Mouse (Mus musculus): Measurements from ENCODE around the gene Col4a2.

DNA sequence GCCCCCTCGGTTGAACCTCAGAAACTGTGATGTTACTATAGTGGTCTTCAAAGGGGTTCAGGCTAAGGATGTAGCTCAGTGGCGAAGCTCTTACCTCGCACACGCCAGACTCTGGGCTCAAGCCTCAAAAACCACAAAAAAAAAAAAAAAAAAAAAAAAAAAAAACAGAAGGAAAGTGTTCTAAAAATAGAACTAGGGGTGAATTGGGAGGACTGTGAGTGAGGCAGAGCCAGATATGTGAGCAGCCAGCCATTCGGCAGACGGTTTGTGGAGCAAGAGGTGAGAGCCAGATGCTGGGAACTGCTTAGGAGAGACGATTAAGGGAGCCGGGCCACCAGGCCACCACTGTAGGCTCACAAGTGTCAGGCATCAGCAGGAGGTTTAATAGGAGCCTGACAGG, 81.0 kb downstream of the Col4a2 start:
- TF ChIP-seq CTCF (IDR thresholded peaks at IDR 0.05; ENCODE audit: extremely low read depth, insufficient read depth, low read length): no peak
- TF ChIP-seq POLR2A (IDR thresholded peaks at IDR 0.05; ENCODE audit: extremely low read depth, insufficient read depth, low read length): no peak
